Mouse (Mus musculus) regulatory T cell (primary cell): ENCODE data around the gene Ccdc85c.

Experiments used
- in situ Hi-C: fragments of 300-600 bp; cut with MboI, MseI; formaldehyde crosslinking; loops from one replicate; pipeline ENCODE4 v1.15.1; 2025; ENCODE audit warnings: high pct_unique_total_duplicates

The Ccdc85c gene

DNA sequence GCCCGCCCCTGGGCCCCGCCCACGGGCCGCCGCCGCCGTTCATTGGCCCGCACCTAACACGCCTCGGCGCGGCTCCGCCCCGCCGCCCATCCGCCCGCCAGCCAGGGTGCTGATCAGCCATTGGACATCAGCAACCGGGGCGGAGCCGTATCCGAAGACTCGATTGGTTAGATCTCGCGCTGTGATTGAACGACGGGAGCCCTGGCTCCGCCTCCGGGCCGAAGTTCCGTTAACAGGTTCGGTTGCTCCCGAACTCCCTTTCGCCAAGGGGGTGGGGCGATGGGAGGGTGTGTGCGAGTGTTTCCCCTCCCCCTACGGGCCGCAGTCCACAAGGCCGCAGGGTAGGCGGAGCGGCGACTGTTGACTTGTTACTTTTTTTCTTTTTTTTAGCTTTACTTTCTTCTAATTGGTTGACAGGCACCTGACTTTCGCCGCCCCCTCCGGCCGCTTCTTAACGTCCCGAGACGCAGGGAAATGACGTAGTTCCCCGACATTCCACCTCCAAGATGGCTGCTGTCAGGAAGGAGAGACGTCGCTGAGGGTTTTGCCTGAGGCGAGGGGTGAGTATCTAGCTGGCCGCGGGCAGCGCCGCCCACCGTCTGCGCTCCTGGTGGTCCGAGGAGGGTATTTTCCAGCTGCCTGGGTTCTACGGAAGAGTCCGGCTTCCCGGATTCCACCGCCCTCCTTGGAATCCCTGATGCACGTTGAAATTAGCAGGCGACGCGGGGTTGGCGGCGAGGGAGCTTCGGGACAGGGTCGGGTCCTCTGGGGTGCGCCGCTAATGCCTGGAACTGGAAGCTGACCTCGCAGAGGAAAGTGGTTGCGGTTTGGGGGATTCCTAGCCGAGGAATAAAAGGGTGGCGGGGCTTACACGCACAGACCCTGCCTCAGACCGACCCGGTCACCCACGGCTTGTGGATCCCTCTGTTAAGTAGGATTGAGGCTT, 95.6 kb downstream of the Ccdc85c start, which contains the start of gene Ccnk:
TSS of gene Ccnk (plus strand) at position 259 of the 946 bp plus-strand sequence.
- in situ Hi-C loops, result loop anchor here (25.0 kb wide), 1 partner anchor 633 kb away; no protein-coding TSS in a partner anchor

- in situ Hi-C loops, result loop anchor here (25.0 kb wide), 1 partner anchor 633 kb away; no protein-coding TSS in a partner anchor
Measured at GRCm38 (mm10) chr12:108179246-108179320, 96.1 kb downstream of the Ccdc85c start, which contains the start of gene Setd3. Gene Setd3, minus strand, starts transcription at chr12:108179314.

DNA sequence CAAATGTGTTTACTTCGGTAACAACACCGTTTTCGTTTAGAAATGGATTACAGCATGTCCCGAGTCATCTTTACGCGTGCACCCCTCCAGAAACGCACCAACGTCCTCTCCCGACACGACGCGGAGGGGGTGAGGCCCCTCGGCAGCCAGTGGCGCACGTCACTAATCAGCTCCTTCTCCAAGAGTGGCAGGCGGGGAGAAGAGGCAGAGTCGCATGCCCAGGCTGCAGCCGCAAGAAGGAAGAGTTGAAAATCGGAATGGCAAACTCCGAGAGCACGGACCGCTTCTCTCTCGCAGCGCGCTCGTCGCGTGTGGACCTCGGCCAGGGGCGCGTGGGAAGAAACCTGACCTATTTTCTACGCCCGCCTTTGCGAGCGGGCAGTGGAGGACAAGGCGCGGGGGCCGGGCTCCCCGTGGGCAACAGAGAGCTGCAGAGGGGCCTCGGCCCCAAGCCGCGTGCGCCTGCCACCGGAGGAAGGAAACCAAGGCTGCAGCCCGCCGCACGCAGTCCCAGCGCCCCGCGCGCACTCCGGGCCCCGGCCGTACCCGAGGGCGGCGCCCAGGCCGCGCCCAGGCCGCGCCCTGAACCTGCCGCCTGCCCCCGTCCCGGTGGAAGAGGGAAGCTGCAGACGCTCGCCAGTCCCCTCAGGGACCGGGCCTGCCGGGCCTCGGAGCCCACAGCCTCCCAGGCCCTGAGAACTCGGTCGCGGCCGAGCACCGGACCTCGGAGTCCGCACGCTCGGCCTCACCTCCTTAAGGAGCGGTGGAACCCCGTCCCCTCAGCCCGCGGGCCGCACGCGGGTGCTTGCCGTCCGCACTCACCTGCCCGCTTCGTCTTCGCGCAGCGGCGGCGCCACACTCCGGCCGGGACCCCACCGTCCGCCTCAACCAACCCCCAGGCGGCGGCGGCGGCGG, 96.6 kb downstream of the Ccdc85c start:
- in situ Hi-C loops, result loop anchor here (25.0 kb wide), 1 partner anchor 634 kb away; no protein-coding TSS in a partner anchor

DNA sequence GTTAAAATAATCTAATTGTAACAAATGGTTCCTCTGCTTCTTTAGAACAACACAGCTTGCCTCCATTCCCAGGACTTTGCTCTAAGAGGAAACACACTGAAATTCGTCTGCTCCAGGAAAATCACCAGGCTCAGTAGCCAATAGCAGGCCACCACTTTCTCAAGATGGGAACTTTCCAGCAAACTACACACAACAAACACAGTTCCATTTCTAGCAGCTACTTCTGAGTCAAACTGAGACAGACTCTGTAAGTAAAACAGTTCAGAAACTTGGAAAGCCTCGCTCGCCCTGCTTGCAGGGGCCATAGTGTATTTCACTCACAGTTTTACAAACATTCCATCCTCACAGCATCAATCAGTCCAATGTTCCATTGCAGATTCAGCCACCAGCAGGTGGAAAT, 98.9 kb downstream of the Ccdc85c start:
- in situ Hi-C loops, result loop anchor here (25.0 kb wide), 1 partner anchor 636 kb away; no protein-coding TSS in a partner anchor

GRCm38 (mm10) chr12:108174606-108175505, 100.4 kb downstream of the Ccdc85c start:
- in situ Hi-C loops, result loop anchor here (25.0 kb wide), 1 partner anchor 637 kb away; no protein-coding TSS in a partner anchor

DNA sequence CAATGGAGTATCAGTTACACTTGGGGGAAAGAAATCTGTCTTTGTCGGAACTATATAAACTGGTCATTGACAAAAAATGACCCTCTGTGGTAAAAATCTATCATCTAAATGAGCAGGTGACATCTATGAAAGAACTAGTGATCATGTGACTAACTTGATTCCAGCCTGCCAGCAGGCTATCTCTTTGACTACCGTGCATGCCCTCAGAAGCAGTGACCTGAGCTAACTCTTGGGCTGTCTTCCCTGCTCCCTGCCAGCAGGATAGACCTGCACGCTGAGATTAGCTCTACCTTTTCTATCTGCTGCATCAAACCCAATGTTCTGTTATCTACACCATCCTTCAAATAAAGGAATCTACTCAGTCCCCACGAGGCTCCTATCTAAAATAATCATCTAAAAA, 102.6 kb downstream of the Ccdc85c start:
- in situ Hi-C loops, result no loop called here

- in situ Hi-C loops, result no loop called here
Measured at GRCm38 (mm10) chr12:108171336-108171735, 103.9 kb downstream of the Ccdc85c start.

- in situ Hi-C loops, result no loop called here
Measured at GRCm38 (mm10) chr12:108170467-108170866, 104.8 kb downstream of the Ccdc85c start.

DNA sequence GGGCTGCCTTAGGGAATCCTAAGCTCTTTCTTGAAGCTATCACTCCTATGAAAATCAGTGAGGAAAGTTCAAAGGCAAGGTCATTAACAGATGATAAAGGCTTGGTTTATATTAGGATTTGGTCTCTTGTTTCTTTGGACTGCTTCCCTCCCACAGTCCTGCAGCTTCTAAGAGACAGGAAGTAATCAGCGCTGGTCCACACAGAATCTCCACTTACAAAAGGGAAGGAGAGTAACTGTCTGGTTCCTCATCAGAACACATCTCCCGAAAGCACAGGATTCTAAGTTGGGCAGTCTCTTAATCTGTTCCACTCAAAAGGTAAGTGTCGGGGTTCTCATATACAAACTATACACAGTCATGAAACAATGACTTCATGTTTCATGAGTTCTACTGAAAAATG, 106.3 kb downstream of the Ccdc85c start:
- in situ Hi-C loops, result no loop called here

DNA sequence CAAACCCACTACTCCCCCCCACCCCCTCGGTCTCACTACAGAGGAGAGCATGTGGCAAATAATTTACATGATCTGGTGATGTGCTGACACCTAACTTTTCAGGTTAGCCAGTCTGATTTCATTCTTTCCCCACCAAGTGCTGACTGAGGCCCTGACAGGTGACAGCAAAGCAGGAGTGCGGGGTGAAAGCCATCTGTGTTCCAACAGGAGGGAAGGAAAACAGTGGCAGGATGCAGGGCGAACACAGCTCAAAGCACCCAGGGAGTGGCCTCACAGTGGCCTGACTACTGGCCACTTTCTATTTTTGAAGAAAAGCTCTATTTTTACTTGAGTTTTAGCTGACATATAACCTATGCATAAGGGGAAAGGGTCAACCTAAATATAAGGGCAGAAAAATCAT, 111.5 kb downstream of the Ccdc85c start:
- in situ Hi-C loops, result no loop called here

GRCm38 (mm10) chr12:108162036-108162435, 113.2 kb downstream of the Ccdc85c start:
- in situ Hi-C loops, result no loop called here

DNA sequence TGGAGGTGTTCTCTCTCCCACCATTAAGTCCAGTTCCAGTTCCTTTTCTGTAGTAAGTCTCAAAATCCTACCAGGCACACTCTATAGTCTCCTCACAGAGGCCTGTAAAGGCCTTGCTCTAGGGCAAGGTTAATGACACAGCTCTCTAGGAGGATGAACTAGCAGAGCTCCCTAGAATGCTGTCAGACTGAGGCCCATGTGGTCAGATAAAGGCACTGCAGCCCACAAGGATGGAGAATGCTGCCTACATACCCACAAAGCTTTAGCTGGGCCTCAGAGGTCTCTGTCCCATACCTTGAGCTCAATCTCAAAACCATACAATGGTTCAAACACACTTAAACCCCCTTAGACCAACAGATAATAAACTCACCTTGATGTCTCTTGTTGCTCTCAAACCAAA, 115.4 kb downstream of the Ccdc85c start:
- in situ Hi-C loops, result no loop called here
